Mouse (Mus musculus) spleen, adult 2 months (tissue): ENCODE measurements around the gene Msantd1.

ENCODE experiments used
- CTCF ChIP-seq: fragments of 200-500 bp; IDR thresholded peaks from 2 replicates; pipeline ENCODE4 v1.5.1; 2011; ENCODE audit warnings: mild to moderate bottlenecking, inconsistent platforms; ENCODE audit not compliant: insufficient read depth, insufficient read length, insufficient replicate concordance; ENCODE audit errors: extremely low read depth
- POLR2A ChIP-seq: fragments of 200-500 bp; IDR thresholded peaks from 2 replicates; pipeline ENCODE4 v1.6.1; 2011; ENCODE audit warnings: low read depth, low read length, inconsistent platforms

DNA sequence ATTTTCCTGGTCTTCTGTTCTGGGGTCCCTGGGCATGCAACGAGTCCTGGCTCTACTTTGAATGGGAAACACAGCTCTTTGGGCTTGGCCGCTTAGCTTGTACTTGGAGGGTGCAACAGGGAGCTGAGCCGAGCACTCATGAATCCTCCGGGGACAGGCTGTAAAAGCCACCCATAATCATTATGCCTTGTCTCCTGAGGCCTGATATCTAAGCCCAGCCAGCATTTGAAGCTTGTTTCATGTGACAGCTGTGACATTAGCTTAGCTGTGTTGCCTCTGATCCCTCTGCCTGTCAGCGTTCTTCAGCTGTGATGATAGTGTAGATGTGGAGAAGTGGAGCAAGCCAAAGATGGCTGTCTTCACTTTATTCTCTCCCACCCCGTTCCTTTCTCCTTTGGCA lies 46.7 kb downstream of the Msantd1 start:
- TF ChIP-seq CTCF (no peak), POLR2A (no peak)
